Mouse (Mus musculus): ENCODE data around the gene Ccdc141. TPM values are rescaled to one million over a fixed set of nuclear protein-coding genes. Genes with fewer than 3 reads are reported as not detected.

The Ccdc141 gene
- total RNA-seq, 1 experiment from 2014 or later: 3.3 TPM

- ATAC-seq (replicated peaks; ENCODE audit: low read depth, poor library complexity, severe bottlenecking): peak; percentile 87
Measured at GRCm38 (mm10) chr2:77176413-77176812, 6.0 kb upstream of the Ccdc141 start.

- ATAC-seq (replicated peaks; ENCODE audit: low read depth, poor library complexity, severe bottlenecking): no peak
Measured at GRCm38 (mm10) chr2:77175411-77175810, 5.0 kb upstream of the Ccdc141 start.

GRCm38 (mm10) chr2:77174313-77174712 lies 3.9 kb upstream of the Ccdc141 start:
- ATAC-seq (replicated peaks; ENCODE audit: low read depth, poor library complexity, severe bottlenecking): no peak

GRCm38 (mm10) chr2:77173821-77174220 lies 3.4 kb upstream of the Ccdc141 start:
- ATAC-seq (replicated peaks; ENCODE audit: low read depth, poor library complexity, severe bottlenecking): no peak

GRCm38 (mm10) chr2:77173366-77173765 lies 2.9 kb upstream of the Ccdc141 start:
- no peak for ATAC-seq (replicated peaks; ENCODE audit: low read depth, poor library complexity, severe bottlenecking)

GRCm38 (mm10) chr2:77172241-77172671 lies 1.8 kb upstream of the Ccdc141 start:
- no peak for ATAC-seq (replicated peaks; ENCODE audit: low read depth, poor library complexity, severe bottlenecking)

- no peak for ATAC-seq (replicated peaks; ENCODE audit: low read depth, poor library complexity, severe bottlenecking)
Measured at GRCm38 (mm10) chr2:77171444-77172240, 1.2 kb upstream of the Ccdc141 start.

- peak; percentile 69 for ATAC-seq (replicated peaks; ENCODE audit: low read depth, poor library complexity, severe bottlenecking)
Measured at GRCm38 (mm10) chr2:77169916-77170632, 362 bp downstream of the Ccdc141 start.

- no peak for ATAC-seq (replicated peaks; ENCODE audit: low read depth, poor library complexity, severe bottlenecking)
Measured at GRCm38 (mm10) chr2:77169218-77169617, 1.2 kb downstream of the Ccdc141 start.

- no peak for ATAC-seq (replicated peaks; ENCODE audit: low read depth, poor library complexity, severe bottlenecking)
Measured at GRCm38 (mm10) chr2:77168781-77169180, 1.7 kb downstream of the Ccdc141 start.

- ATAC-seq (replicated peaks; ENCODE audit: low read depth, poor library complexity, severe bottlenecking): no peak
Measured at GRCm38 (mm10) chr2:77168081-77168685, 2.3 kb downstream of the Ccdc141 start.

- no peak for ATAC-seq (replicated peaks; ENCODE audit: low read depth, poor library complexity, severe bottlenecking)
Measured at GRCm38 (mm10) chr2:77166366-77166765, 4.1 kb downstream of the Ccdc141 start.

- no peak for ATAC-seq (replicated peaks; ENCODE audit: low read depth, poor library complexity, severe bottlenecking)
Measured at GRCm38 (mm10) chr2:77164662-77165061, 5.8 kb downstream of the Ccdc141 start.

GRCm38 (mm10) chr2:77163381-77163780 lies 7.1 kb downstream of the Ccdc141 start:
- ATAC-seq (replicated peaks; ENCODE audit: low read depth, poor library complexity, severe bottlenecking): no peak

GRCm38 (mm10) chr2:77162135-77162534 lies 8.3 kb downstream of the Ccdc141 start:
- no peak for ATAC-seq (replicated peaks; ENCODE audit: low read depth, poor library complexity, severe bottlenecking)

GRCm38 (mm10) chr2:77157546-77157945 lies 12.9 kb downstream of the Ccdc141 start:
- ATAC-seq (replicated peaks; ENCODE audit: low read depth, poor library complexity, severe bottlenecking): no peak

GRCm38 (mm10) chr2:77154080-77154479 lies 16.4 kb downstream of the Ccdc141 start:
- peak; percentile 88 for ATAC-seq (replicated peaks; ENCODE audit: low read depth, poor library complexity, severe bottlenecking)

GRCm38 (mm10) chr2:77151255-77151654 lies 19.2 kb downstream of the Ccdc141 start:
- no peak for ATAC-seq (replicated peaks; ENCODE audit: low read depth, poor library complexity, severe bottlenecking)

GRCm38 (mm10) chr2:77149576-77149975 lies 20.9 kb downstream of the Ccdc141 start:
- ATAC-seq (replicated peaks; ENCODE audit: low read depth, poor library complexity, severe bottlenecking): no peak

- no peak for ATAC-seq (replicated peaks; ENCODE audit: low read depth, poor library complexity, severe bottlenecking)
Measured at GRCm38 (mm10) chr2:77148215-77148614, 22.2 kb downstream of the Ccdc141 start.

- no peak for ATAC-seq (replicated peaks; ENCODE audit: low read depth, poor library complexity, severe bottlenecking)
Measured at GRCm38 (mm10) chr2:77146968-77147367, 23.5 kb downstream of the Ccdc141 start.
